Mouse (Mus musculus) kidney, postnatal 0 days (tissue): ENCODE measurements around the gene 1700022I11Rik. TPM values are rescaled to one million over a fixed set of nuclear protein-coding genes. Genes with fewer than 3 reads are reported as not detected.
A peak's percentile ranks its signal among the peaks of the same experiment; 100 is the strongest.

ENCODE experiments used
- ATAC-seq: fragments of 200-750 bp; cut with Nextera tagmentation; replicated peaks from 2 replicates; pipeline ENCODE4 v1.8.0; 2017; ENCODE audit warnings: low read depth, moderate number of reproducible peaks, moderate TSS enrichment, moderate library complexity; ENCODE audit not compliant: low FRiP score
- DNase-seq: peaks from one replicate; pipeline ENCODE4 v3.0.0-alpha.2; 2016; ENCODE audit warnings: low spot score
- H3K27ac ChIP-seq: fragments of 300-500 bp; sonication (generic); 2 replicates; pipeline ENCODE4 v1.5.1; 2014; ENCODE audit warnings: mild to moderate bottlenecking
- H3K27me3 ChIP-seq: fragments of 300-500 bp; sonication (generic); 2 replicates; pipeline ENCODE4 v1.6.1; 2014; ENCODE audit warnings: low read length, mixed read lengths; ENCODE audit not compliant: insufficient read depth
- H3K36me3 ChIP-seq: fragments of 300-500 bp; sonication (generic); 2 replicates; pipeline ENCODE4 v1.6.1; 2014; ENCODE audit warnings: low read length, mixed read lengths; ENCODE audit not compliant: insufficient read depth
- H3K4me1 ChIP-seq: fragments of 300-500 bp; sonication (generic); replicated peaks from 2 replicates; pipeline ENCODE4 v1.6.1; 2014; ENCODE audit warnings: antibody characterized with exemption, low read length, mixed read lengths; ENCODE audit not compliant: insufficient read depth
- H3K4me2 ChIP-seq: fragments of 300-500 bp; sonication (generic); 2 replicates; pipeline ENCODE4 v1.6.1; 2014; ENCODE audit warnings: mild to moderate bottlenecking, low read length, moderate library complexity, mixed read lengths
- H3K4me3 ChIP-seq: fragments of 300-500 bp; sonication (generic); replicated peaks from 2 replicates; pipeline ENCODE4 v1.5.1; 2014; ENCODE audit warnings: low read depth, low read length
- H3K9ac ChIP-seq: fragments of 300-500 bp; sonication (generic); 2 replicates; pipeline ENCODE4 v1.6.1; 2014; ENCODE audit warnings: low read depth, low read length
- H3K9me3 ChIP-seq: fragments of 300-500 bp; sonication (generic); replicated peaks from 2 replicates; pipeline ENCODE4 v1.6.1; 2016; ENCODE audit warnings: low read length, inconsistent platforms, mixed read lengths
- CTCF ChIP-seq: IDR thresholded peaks from 2 replicates; pipeline ENCODE4 v1.5.1; 2016; ENCODE audit warnings: antibody characterized with exemption, low read depth, mild to moderate bottlenecking, moderate library complexity
- WGBS: fragments of 180-500 bp; shearing (Covaris S2); extraction: QIAGEN DNeasy Blood & Tissue Kit; methylation state at CpG from one replicate; pipeline ENCODE4 v1.1.7; 2014; 5-methylcytosine and 5-hydroxymethylcytosine counted together
- polyA plus RNA-seq: library from polyadenylated mRNA; unstranded; fragments of >200 nt; fragmentation: Nextera tagmentation; extraction: Ambion mirVana; gene quantifications from 2 replicates; pipeline ENCODE4 v1.2.1, GENCODE M21; 2015

Gene 1700022I11Rik
- polyA plus RNA-seq, 1 experiment from 2014 or later, result 0.37 TPM

DNA sequence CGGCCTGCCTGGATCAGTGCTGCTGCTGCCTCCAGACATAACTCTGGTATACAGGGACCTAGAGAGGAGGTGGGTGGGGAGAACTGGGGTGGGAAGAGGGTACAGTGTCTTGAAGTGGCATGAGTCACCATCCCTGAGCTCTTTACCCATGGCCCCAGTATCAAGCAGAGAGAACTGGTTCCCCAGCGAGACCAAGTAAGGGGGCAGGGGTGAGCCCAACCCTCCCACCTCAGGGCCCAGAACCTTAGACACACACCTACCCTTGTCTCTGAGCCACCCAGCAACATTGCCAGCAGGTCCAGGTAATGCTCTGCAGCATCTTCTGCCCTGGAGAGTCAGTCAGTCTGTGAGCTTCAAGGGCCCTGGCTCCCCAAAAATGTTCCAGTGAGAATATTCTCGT, 35.5 kb downstream of the 1700022I11Rik start:
- WGBS, result 91% methylated on average over 3 of the region's 3 CpGs
- ATAC-seq (no peak), DNase-seq (no peak)
- Histone ChIP-seq H3K9ac (no peak overlapping the region), H3K4me1 (no peaks in the 10 kb centered on the region), H3K4me3 (no peak overlapping the region), H3K4me2 (no peak overlapping the region), H3K27ac (no peak overlapping the region), H3K36me3 (0 out of 2 replicates have a peak, but pooled peaks cover 3% of the 10 kb centered on the region), H3K9me3 (no peaks in the 10 kb centered on the region), H3K27me3 (no peaks in the 10 kb centered on the region)
- no peak for TF ChIP-seq CTCF

DNA sequence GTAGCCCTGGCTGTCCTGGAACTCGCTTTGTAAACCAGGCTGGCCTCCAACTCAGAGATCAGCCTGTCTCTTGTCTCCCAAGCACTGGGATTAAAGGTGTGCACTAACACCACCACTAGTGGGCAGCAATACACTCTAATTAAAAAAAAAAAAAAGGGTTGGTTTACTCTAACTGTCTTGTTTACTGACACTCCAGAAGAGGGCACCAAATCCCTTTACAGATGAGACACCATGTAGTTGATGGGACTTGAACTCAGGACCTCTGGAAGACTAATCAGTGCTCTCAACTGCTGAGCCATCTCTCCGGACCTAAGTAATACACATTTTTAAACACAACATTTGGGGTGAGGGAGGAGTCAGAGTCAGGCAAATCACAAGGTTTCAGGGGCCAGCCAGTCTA, 36.4 kb downstream of the 1700022I11Rik start:
- 62% methylated on average over 2 of the region's 2 CpGs for WGBS
- ATAC-seq, result no peak
- no peak overlapping the region for H3K4me3 ChIP-seq
- TF ChIP-seq CTCF, result peak; percentile 73
- DNase-seq, result peak; percentile 74
- H3K4me1 ChIP-seq, result no peaks in the 10 kb centered on the region
- 0 out of 2 replicates have a peak, but pooled peaks cover 3% of the 10 kb centered on the region for H3K36me3 ChIP-seq
- H3K27me3 ChIP-seq, result no peaks in the 10 kb centered on the region
- H3K4me2 ChIP-seq, result no peak overlapping the region
- no peak overlapping the region for H3K27ac ChIP-seq
- H3K9me3 ChIP-seq, result no peaks in the 10 kb centered on the region
- H3K9ac ChIP-seq, result no peak overlapping the region

DNA sequence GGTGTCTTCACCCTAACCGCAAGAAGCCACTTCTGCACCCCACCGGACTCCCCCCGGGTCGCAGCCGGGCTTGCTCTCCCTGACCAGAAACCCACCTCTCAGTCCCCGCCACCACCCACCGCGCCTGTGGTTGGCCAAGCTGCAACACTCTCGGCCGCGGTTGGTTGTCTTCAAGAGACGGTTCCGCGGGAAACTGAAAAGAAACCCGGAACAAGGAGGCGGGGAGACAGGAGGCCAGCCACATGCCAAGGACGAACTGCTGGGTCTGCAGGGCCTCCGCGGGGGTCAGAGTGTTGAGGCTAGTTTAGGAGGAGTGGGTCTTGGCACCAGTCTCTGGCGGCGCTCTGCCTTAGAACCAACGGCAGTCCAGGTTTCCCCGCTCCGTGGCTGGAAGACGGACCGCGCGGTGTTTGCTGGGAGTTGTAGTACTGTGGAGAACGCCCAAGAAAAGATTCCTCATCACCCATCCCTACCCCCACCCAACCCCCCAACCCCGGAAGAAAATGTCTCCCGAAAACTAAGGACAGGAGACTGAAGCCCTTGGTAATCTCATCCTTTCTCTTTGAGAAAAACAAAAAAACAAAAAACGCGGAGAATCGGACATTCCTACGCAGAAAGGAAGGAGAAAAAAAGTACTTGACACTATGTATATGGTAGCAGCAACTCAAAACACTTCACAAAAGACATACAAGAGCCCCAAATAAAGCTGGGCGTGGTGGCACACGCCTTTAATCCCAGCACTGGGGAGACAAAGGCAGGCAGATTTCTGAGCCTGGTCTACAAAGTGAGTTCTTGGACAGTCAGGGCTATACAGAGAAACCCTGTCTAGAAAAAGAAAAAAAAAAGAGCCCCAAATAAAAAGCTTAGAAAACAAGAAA, 41.0 kb downstream of the 1700022I11Rik start, which contains the start of gene Fancg:
Gene Fancg, minus strand, starts transcription at position 346 of the 878 bp plus-strand sequence.
- no peak for TF ChIP-seq CTCF
- WGBS, result 1% methylated on average over 37 of the region's 37 CpGs
- no peak within 1 kb of the TSS for H3K27ac ChIP-seq

DNA sequence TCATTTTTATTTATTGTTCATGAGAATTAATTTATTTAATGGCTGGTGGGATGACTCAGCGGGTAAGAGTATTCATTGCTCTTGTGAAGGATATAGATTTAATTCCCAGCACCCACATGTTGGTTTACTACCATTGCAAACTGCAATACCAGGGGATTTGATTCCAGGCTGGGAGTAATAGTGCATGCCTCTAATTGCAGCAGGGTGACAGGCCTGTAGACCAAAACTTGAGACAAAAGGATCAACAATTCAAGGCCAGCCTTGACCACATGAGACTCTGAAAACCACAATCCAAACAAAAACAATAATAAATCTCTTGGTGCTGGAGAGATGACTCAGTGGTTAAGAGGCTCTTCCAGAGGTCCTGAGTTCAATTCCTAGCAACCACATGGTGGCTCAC, 42.7 kb downstream of the 1700022I11Rik start:
- no peak for DNase-seq
- no peaks in the 10 kb centered on the region for H3K36me3 ChIP-seq
- no peak overlapping the region for H3K9ac ChIP-seq
- no peak for TF ChIP-seq CTCF
- no peaks in the 10 kb centered on the region for H3K4me1 ChIP-seq
- no peak overlapping the region for H3K27ac ChIP-seq
- H3K9me3 ChIP-seq, result no peaks in the 10 kb centered on the region
- ATAC-seq, result no peak
- WGBS, result 94% methylated on average over 1 of the region's 1 CpGs
- no peak overlapping the region for H3K4me3 ChIP-seq
- no peak overlapping the region for H3K4me2 ChIP-seq
- H3K27me3 ChIP-seq, result no peaks in the 10 kb centered on the region

More for the DNA sequence above, 41.0 kb downstream of the 1700022I11Rik start, which contains the start of gene Fancg:
- peak; percentile 83 for ATAC-seq
- H3K4me2 ChIP-seq, result peak within 1 kb of the TSS; percentile 72
- H3K36me3 ChIP-seq, result no peaks in the 10 kb centered on the region
- no peaks in the 10 kb centered on the region for H3K9me3 ChIP-seq
- H3K27me3 ChIP-seq, result no peaks in the 10 kb centered on the region
- peak within 1 kb of the TSS; percentile 76 for H3K4me3 ChIP-seq
- peak; percentile 85 for DNase-seq
- peak within 1 kb of the TSS; percentile 55 for H3K9ac ChIP-seq
- no peaks in the 10 kb centered on the region for H3K4me1 ChIP-seq

DNA sequence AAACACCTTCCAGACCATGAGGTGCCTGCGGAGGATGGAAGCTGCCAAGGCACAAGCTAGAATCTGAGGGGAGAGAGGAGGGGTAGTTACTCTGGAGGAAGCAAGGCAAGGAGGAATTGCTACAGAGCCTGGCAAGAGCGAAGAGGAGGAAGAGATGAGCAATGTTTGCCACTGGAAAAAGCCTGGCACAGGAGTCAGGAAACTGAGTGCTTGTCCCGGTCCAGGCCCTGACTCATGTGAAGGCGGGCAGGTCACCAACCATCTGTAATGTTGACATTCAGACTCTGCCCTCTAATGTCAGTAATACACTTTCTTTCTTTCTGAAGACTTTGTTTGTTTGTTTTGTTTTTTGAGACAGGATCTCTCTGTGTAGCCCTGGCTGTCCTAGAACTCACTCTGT, 48.8 kb downstream of the 1700022I11Rik start:
- no peak for DNase-seq
- Histone ChIP-seq H3K36me3 (peaks cover 37% of the 10 kb centered on the region), H3K4me3 (no peak overlapping the region)

DNA sequence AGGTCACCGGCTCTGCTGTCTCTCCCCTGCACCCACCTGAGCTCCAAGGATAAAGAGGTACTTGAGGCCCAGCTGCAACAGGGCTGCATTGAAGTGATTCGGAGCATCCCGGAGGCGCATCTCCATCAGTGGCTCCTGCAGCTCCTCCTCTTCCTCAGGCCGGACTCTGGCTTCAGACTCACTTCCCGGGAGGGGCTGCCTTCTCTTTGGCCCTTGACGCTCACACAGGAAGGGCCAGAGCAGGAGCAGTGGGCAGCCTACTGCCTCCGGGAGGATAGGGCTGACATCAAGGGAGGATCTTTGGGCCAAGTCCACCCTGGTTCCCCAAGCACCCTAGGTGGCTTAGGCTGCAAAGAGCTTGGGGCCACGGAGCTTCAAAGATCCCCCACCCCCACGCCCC, 49.8 kb downstream of the 1700022I11Rik start:
- ATAC-seq, result no peak
- H3K9me3 ChIP-seq, result no peaks in the 10 kb centered on the region
- no peaks in the 10 kb centered on the region for H3K4me1 ChIP-seq
- no peak overlapping the region for H3K4me3 ChIP-seq
- TF ChIP-seq CTCF, result no peak
- H3K9ac ChIP-seq, result no peak overlapping the region
- no peaks in the 10 kb centered on the region for H3K27me3 ChIP-seq
- peaks cover 37% of the 10 kb centered on the region for H3K36me3 ChIP-seq
- no peak overlapping the region for H3K27ac ChIP-seq
- no peak for DNase-seq
- 89% methylated on average over 10 of the region's 10 CpGs for WGBS
- no peak overlapping the region for H3K4me2 ChIP-seq

More for the DNA sequence above, 48.8 kb downstream of the 1700022I11Rik start:
- TF ChIP-seq CTCF, result no peak
- ATAC-seq, result no peak
- Histone ChIP-seq H3K9ac (no peak overlapping the region), H3K4me1 (no peaks in the 10 kb centered on the region), H3K27ac (no peak overlapping the region), H3K27me3 (no peaks in the 10 kb centered on the region), H3K4me2 (no peak overlapping the region), H3K9me3 (no peaks in the 10 kb centered on the region)
- 93% methylated on average over 4 of the region's 4 CpGs for WGBS
